Mouse (Mus musculus) frontal cortex, adult 2 months (tissue): Measurements from ENCODE around the gene Rps6ka4. TPM values are rescaled to one million over a fixed set of nuclear protein-coding genes. Genes with fewer than 3 reads are reported as not detected.

Experiments
- DNase-seq, 2 experiments: peaks; one replicate each; pipeline ENCODE4 v3.0.0; 2022; ENCODE audit warnings: low spot score in 1 of 2; ENCODE audit errors: extremely low spot score in 1 of 2
- polyA plus RNA-seq: library from polyadenylated mRNA; depleted of rRNA; stranded (reverse); fragments of >200 nt; gene quantifications from 2 replicates; pipeline ENCODE4 v1.2.3, GENCODE M21; 2012; rRNA removed

The Rps6ka4 gene
- polyA plus RNA-seq, 1 experiment: 36.9 TPM

DNA sequence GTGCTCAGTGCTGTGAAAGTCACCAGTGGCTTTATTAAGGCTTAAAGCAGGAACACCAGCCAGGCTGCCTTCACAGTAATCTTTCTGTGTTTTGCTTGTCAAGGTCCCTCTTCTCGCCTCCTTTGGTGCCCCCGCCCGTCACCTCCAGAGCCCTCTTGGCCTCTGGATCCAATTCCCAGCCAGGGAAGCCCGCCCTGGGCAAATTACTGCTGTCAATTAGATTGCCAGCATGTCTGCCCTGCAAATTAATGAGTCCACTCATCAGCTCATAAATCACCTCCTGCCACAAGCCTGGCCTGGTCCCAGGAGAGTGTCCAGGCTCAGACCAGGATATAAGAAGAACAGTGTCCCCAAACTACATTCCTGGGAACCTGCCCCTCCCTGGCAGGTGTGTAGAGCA is 26.1 kb downstream of the Rps6ka4 start:
- DNase-seq: no peak

Other genes with a start within 250 kb of the Rps6ka4 start
- gene Ccdc88b, start 17.6 kb upstream of the Rps6ka4 start, polyA plus RNA-seq: 2.5 and 3.8 TPM in 2 replicates
- gene Trmt112, start 69.1 kb upstream of the Rps6ka4 start, polyA plus RNA-seq: 89.9 and 99.5 TPM in 2 replicates
- gene Prdx5, start 69.5 kb upstream of the Rps6ka4 start, polyA plus RNA-seq: 322 and 340 TPM in 2 replicates
- gene Esrra, start 81.2 kb upstream of the Rps6ka4 start, polyA plus RNA-seq: 67.7 and 70.5 TPM in 2 replicates
- 11.9 and 16.0 TPM in 2 replicates for gene Catsperz, start 84.7 kb upstream of the Rps6ka4 start, polyA plus RNA-seq
- 22.3 and 30.5 TPM in 2 replicates for gene Kcnk4, start 93.9 kb upstream of the Rps6ka4 start, polyA plus RNA-seq
- gene Bad, start 101.2 kb upstream of the Rps6ka4 start, polyA plus RNA-seq: 55.1 and 65.8 TPM in 2 replicates
- gene Gpr137, start 101.8 kb upstream of the Rps6ka4 start, polyA plus RNA-seq: 105 TPM in 2 replicates
- gene Ppp1r14b, start 134.3 kb upstream of the Rps6ka4 start, polyA plus RNA-seq: 56.4 and 59.8 TPM in 2 replicates
- gene Plcb3, start 135.8 kb upstream of the Rps6ka4 start, polyA plus RNA-seq: 19.6 and 21.8 TPM in 2 replicates
- gene Fkbp2, start 139.9 kb upstream of the Rps6ka4 start, polyA plus RNA-seq: 207 and 212 TPM in 2 replicates
- 102 and 108 TPM in 2 replicates for gene Vegfb, start 147.0 kb upstream of the Rps6ka4 start, polyA plus RNA-seq
- 36.7 and 39.6 TPM in 2 replicates for gene Dnajc4, start 151.9 kb upstream of the Rps6ka4 start, polyA plus RNA-seq
- 12.5 and 12.9 TPM in 2 replicates for gene Nudt22, start 155.5 kb upstream of the Rps6ka4 start, polyA plus RNA-seq
- gene Trpt1, start 155.5 kb upstream of the Rps6ka4 start, polyA plus RNA-seq: 24.7 and 25.4 TPM in 2 replicates
- gene Fermt3, start 178.8 kb upstream of the Rps6ka4 start, polyA plus RNA-seq: 5.1 and 5.5 TPM in 2 replicates
- 141 and 148 TPM in 2 replicates for gene Stip1, start 199.3 kb upstream of the Rps6ka4 start, polyA plus RNA-seq
- 22.3 and 27.2 TPM in 2 replicates for gene Macrod1, start 216.2 kb upstream of the Rps6ka4 start, polyA plus RNA-seq